Mouse (Mus musculus) left cerebral cortex, postnatal 36 days (tissue): ENCODE measurements around the gene Map2k3. TPM values are rescaled to one million over a fixed set of nuclear protein-coding genes. Genes with fewer than 3 reads are reported as not detected.
A peak's percentile ranks its signal among the peaks of the same experiment; 100 is the strongest.

Source experiments
- DNase-seq, 2 experiments: peaks; one replicate each; pipeline ENCODE4 v3.0.0; 2021 to 2022; ENCODE audit warnings: low spot score in 2 of 2, mixed read lengths in 1 of 2
- intact Hi-C: fragments of 180-260 bp; cut with DNase I; formaldehyde crosslinking; loops from one replicate; pipeline ENCODE4 v1.15.1; 2025
- total RNA-seq, 2 experiments: library from RNA; stranded (reverse); gene quantifications; 2 replicates each; pipeline ENCODE4 v1.2.3; 2021

The Map2k3 gene
- total RNA-seq, 2 experiments from 2014 or later = 13.2 to 13.3 TPM

DNA sequence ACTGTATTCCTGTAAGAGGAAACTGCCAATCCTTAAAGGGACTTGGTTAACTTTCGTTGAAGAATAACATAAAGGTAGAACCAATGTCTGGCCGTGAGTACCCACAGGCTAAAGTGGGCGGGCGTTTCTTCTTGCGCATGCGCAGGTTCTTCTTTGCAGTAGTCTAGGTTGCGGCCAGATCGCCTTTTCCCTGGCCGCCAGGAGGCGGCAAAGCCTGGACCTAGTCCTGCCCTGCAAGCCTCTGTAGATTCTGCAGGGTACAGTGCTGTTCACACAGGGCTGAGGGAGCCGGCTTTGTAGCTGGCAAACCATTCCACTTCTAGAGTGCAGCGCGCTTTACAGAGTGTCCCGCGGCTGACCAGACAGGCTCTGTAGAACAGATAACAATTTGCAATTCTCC lies 22.0 kb downstream of the Map2k3 start:
- DNase-seq = peak; percentile 82 to 83
- intact Hi-C loops = loop anchor here (1.0 to 2.0 kb wide), 2 partner anchors 93 to 137 kb away; no protein-coding TSS in a partner anchor

DNA sequence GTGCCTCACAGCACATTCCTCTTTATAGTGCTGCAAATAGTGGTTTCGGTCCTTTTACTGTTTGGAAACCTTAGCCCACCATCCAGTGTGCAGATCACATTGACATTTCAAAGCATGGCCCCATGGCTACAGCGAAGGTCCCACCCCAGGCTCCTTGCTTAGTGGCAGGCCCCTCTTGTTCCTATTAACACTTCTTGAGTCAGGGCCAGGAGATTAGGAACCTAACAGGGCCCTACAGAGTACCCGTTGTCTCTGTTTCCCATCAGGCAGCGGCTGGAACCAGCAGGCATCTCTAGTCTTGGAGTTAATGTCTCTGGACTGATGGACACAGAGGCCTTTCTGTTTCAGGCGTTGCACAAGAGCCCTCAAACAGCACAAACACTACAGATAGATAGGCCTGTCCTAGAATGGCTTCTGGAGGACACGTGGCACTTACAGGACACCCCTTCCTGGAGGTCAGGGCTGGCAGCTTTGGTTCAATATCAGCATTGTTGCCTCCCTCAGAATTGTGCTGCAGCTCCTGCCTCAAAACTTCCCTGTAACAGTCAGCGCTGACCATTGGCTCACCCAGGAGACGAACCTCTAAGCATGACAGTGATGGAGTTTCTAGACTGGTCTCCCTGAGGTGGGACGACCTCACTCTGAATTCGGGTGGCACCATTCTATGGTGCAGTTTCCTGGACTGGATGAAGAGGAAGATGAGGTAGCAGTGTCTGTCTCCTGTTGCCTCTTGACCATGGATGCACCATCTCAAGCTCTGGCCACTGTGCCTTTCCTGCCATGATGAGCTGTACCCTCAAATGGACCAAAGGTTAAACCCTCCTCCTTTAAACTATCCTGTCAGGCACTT lies 22.6 kb downstream of the Map2k3 start:
- intact Hi-C loops = loop anchor here (1.0 kb wide), 1 partner anchor 137 kb away; no protein-coding TSS in a partner anchor

DNA sequence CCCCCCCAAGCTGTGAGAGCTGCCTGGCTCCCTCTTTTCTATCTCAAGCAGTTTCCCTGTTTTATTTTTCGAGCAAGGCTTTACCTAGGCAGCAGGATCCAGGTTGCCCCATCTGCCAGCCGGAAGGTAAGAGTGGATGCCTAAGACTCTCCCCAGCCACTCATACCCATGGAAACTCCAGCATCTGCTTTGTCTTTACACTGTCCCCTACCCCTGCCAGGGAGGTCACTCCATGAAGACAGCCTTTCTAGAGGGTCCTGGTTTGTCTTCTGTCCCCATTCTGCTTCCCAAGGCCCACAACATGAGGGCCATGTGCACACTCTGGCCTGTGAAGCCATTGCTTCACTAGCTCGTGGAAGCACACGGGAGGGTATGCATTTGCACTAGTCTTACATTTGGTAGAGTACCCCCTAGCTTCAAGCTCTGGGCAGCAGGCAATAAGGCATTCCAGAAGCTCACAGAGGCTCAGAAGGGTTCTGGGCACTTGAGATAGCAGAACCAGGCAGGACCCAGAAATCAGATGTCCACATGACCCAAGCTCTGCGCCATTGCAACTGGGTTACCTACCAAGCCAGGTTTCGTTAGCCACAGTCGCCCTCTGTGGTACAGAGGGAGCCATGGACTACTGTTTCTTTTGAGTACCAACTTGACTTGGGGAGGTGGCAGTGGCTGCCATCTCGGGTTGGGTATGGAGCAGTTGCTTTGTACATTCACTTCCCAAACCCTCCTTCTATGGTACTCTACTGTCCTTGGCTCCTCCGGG lies 24.0 kb downstream of the Map2k3 start:
- no peak for DNase-seq
- intact Hi-C loops = no loop called here

More for the DNA sequence above, 22.6 kb downstream of the Map2k3 start:
- DNase-seq = no peak

- DNase-seq = no peak
- intact Hi-C loops = no loop called here
Measured at GRCm38 (mm10) chr11:60958948-60959347, 27.1 kb downstream of the Map2k3 start.

GRCm38 (mm10) chr11:60961176-60961575 lies 29.3 kb downstream of the Map2k3 start:
- DNase-seq = no peak
- intact Hi-C loops = no loop called here

- no peak for DNase-seq
- intact Hi-C loops = no loop called here
Measured at GRCm38 (mm10) chr11:60962709-60963108, 30.9 kb downstream of the Map2k3 start.

DNA sequence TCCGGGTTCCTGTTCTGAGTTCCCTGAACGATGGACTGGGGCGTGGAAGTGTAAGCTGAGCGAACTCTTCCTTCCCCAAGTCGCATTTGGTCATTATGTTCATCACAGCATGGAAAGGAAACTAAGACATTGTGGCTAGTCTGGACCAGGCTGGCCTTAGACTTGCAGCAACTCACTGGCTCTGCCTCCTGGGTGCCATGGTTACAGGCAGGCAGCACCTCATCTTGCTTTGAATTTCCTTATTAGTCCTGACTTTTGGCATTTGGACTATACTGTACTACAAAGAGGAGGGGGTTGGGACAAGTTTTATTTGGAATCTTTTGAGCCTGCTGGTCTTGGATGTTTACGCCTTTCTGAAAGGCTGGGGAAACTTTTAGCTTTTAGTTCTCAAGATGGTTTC lies 35.1 kb downstream of the Map2k3 start:
- intact Hi-C loops = no loop called here
- no peak for DNase-seq

DNA sequence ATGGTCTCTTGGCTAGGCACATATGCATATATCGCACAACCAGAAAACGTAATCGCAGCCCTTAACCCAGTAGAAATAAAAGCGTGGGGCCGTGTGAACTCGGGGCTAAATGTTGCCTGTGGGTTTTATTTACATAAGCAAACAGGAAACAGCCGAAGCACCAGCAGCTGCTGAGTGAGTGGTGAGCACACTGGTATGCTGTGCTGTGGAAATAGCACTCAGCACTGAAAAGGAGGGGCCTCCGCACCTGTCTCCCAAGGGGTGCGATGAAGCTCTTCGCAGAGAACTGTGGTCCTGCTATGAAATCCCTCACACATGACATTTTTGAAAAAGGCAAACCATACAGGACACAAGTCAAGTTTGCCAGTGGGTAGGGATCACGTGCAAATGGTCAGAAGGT lies 43.3 kb downstream of the Map2k3 start:
- intact Hi-C loops = no loop called here
- no peak for DNase-seq

- no peak for DNase-seq
- intact Hi-C loops = no loop called here
Measured at GRCm38 (mm10) chr11:60976234-60976633, 44.4 kb downstream of the Map2k3 start.

GRCm38 (mm10) chr11:60976742-60977141 lies 44.9 kb downstream of the Map2k3 start:
- intact Hi-C loops = no loop called here
- DNase-seq = no peak

DNA sequence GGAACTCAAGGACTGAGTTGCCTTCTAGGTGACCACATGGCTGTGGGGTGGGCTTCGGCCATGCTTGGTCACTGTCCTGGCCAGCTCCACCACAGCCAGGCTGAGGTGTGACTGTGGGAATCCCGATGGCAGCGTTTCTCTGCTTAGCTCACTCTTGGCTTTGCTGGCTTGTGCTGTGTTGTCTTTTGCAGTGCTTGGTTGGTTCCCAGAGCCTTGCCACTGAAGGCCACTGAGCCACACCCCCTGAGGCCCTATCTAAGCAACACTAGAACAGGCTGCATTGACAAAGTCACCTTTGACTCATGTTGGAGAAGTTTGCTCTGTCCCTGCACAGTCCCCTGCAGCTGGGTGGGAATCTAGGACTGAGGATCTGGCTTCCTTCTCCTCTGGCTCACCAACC lies 45.3 kb downstream of the Map2k3 start:
- intact Hi-C loops = no loop called here
- DNase-seq = no peak

- no peak for DNase-seq
- intact Hi-C loops = no loop called here
Measured at GRCm38 (mm10) chr11:60978658-60979057, 46.8 kb downstream of the Map2k3 start.

- no peak for DNase-seq
- intact Hi-C loops = no loop called here
Measured at GRCm38 (mm10) chr11:60979788-60980187, 48.0 kb downstream of the Map2k3 start.

GRCm38 (mm10) chr11:60981693-60982486 lies 50.1 kb downstream of the Map2k3 start:
- DNase-seq = peak in 1 of 2 experiments; percentile 25
- intact Hi-C loops = no loop called here

- DNase-seq = peak in 1 of 2 experiments; percentile 28
- intact Hi-C loops = no loop called here
Measured at GRCm38 (mm10) chr11:60984912-60985558, 53.2 kb downstream of the Map2k3 start.

GRCm38 (mm10) chr11:60990428-60990827 lies 58.6 kb downstream of the Map2k3 start:
- DNase-seq = no peak
- intact Hi-C loops = no loop called here
